Mouse (Mus musculus) stomach, embryonic 15.5 days (tissue): Measurements from ENCODE around the gene Fam136a. TPM values are rescaled to one million over a fixed set of nuclear protein-coding genes. Genes with fewer than 3 reads are reported as not detected.

Experiments
- ATAC-seq: fragments of 200-750 bp; cut with Nextera tagmentation; 2 replicates; pipeline ENCODE4 v1.8.0; 2017; ENCODE audit warnings: low read depth, moderate number of reproducible peaks, moderate TSS enrichment; ENCODE audit not compliant: insufficient read depth, low FRiP score
- H3K27ac ChIP-seq: fragments of 300-500 bp; sonication (generic); 2 replicates; pipeline ENCODE4 v1.5.1; 2015; ENCODE audit warnings: mild to moderate bottlenecking, inconsistent platforms
- H3K27me3 ChIP-seq: fragments of 300-500 bp; sonication (generic); replicated peaks from 2 replicates; pipeline ENCODE4 v1.6.1; 2015; ENCODE audit warnings: inconsistent platforms
- H3K36me3 ChIP-seq: fragments of 300-500 bp; sonication (generic); 2 replicates; pipeline ENCODE4 v1.6.1; 2015; ENCODE audit warnings: inconsistent platforms
- H3K4me1 ChIP-seq: fragments of 300-500 bp; sonication (generic); 2 replicates; pipeline ENCODE4 v1.6.1; 2015; ENCODE audit warnings: inconsistent platforms
- H3K4me2 ChIP-seq: fragments of 300-500 bp; sonication (generic); 2 replicates; pipeline ENCODE4 v1.6.1; 2015; ENCODE audit warnings: mild to moderate bottlenecking, inconsistent platforms
- H3K4me3 ChIP-seq: fragments of 300-500 bp; sonication (generic); replicated peaks from 2 replicates; pipeline ENCODE4 v1.5.1; 2015; ENCODE audit warnings: inconsistent platforms
- H3K9ac ChIP-seq: fragments of 300-500 bp; sonication (generic); 2 replicates; pipeline ENCODE4 v1.6.1; 2015; ENCODE audit warnings: inconsistent platforms
- H3K9me3 ChIP-seq: fragments of 300-500 bp; sonication (generic); 2 replicates; pipeline ENCODE4 v1.6.1; 2016; ENCODE audit warnings: inconsistent platforms
- WGBS: fragments of 180-500 bp; shearing (Covaris S2); methylation state at CpG from one replicate; pipeline ENCODE4 v1.1.7; 2015; 5-methylcytosine and 5-hydroxymethylcytosine counted together
- polyA plus RNA-seq: library from polyadenylated mRNA; unstranded; fragments of >200 nt; fragmentation: Nextera tagmentation; extraction: Ambion mirVana; gene quantifications from 2 replicates; pipeline ENCODE4 v1.2.1, GENCODE M21; 2015

Fam136a gene
- polyA plus RNA-seq, 1 experiment from 2014 or later: 124 TPM

GRCm38 (mm10) chr6:86387313-86387712 is 21.9 kb downstream of the Fam136a start:
- Histone ChIP-seq H3K27me3 (no peaks in the 10 kb centered on the region), H3K4me1 (no peaks in the 10 kb centered on the region), H3K4me2 (no peak overlapping the region), H3K27ac (no peak overlapping the region), H3K9me3 (no peaks in the 10 kb centered on the region), H3K36me3 (peaks cover 45% of the 10 kb centered on the region), H3K4me3 (no peak overlapping the region), H3K9ac (no peak overlapping the region)
- WGBS: 85% methylated on average over 12 of the region's 12 CpGs
- ATAC-seq: no peak

- WGBS: 72% methylated on average over 18 of the region's 18 CpGs
- no peak for ATAC-seq
Observed at GRCm38 (mm10) chr6:86388461-86388860, 23.0 kb downstream of the Fam136a start.

DNA sequence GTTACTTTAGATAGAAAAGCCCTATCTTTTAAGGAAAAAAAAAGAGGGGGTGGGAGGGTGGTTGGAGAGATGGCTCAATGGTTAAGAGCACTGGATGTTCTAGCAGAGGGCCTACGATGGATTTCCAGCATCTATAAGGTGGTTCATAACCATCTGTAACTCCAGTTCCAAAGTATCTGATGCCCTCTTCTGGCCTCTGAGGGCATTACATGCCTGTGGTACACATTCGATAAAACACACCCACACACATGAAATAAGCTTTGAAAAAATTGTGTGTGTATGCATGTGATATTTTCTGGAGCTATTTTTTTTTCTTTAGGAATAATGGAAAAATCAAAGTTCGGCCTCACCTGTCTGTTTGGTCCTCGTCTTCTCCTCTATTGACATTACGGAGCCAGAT is 25.9 kb downstream of the Fam136a start:
- 97% methylated on average over 5 of the region's 5 CpGs for WGBS
- Histone ChIP-seq H3K27ac (no peak overlapping the region), H3K27me3 (no peaks in the 10 kb centered on the region), H3K36me3 (peaks cover 55% of the 10 kb centered on the region), H3K4me3 (no peak overlapping the region), H3K9ac (no peak overlapping the region), H3K9me3 (no peaks in the 10 kb centered on the region), H3K4me2 (no peak overlapping the region), H3K4me1 (peaks cover 3% of the 10 kb centered on the region)
- no peak for ATAC-seq

More at GRCm38 (mm10) chr6:86388461-86388860, 23.0 kb downstream of the Fam136a start:
- no peaks in the 10 kb centered on the region for H3K9me3 ChIP-seq
- no peaks in the 10 kb centered on the region for H3K4me1 ChIP-seq
- no peak overlapping the region for H3K9ac ChIP-seq
- no peak overlapping the region for H3K4me3 ChIP-seq
- H3K4me2 ChIP-seq: no peak overlapping the region
- no peaks in the 10 kb centered on the region for H3K27me3 ChIP-seq
- peaks cover 47% of the 10 kb centered on the region for H3K36me3 ChIP-seq
- H3K27ac ChIP-seq: no peak overlapping the region

GRCm38 (mm10) chr6:86393187-86393586 is 27.7 kb downstream of the Fam136a start:
- Histone ChIP-seq H3K36me3 (peaks cover 46% of the 10 kb centered on the region), H3K27me3 (no peaks in the 10 kb centered on the region), H3K4me1 (peaks cover 7% of the 10 kb centered on the region), H3K9me3 (no peaks in the 10 kb centered on the region), H3K27ac (no peak overlapping the region), H3K4me3 (no peak overlapping the region), H3K4me2 (no peak overlapping the region), H3K9ac (no peak overlapping the region)
- ATAC-seq: no peak
- 88% methylated on average over 1 of the region's 1 CpGs for WGBS

DNA sequence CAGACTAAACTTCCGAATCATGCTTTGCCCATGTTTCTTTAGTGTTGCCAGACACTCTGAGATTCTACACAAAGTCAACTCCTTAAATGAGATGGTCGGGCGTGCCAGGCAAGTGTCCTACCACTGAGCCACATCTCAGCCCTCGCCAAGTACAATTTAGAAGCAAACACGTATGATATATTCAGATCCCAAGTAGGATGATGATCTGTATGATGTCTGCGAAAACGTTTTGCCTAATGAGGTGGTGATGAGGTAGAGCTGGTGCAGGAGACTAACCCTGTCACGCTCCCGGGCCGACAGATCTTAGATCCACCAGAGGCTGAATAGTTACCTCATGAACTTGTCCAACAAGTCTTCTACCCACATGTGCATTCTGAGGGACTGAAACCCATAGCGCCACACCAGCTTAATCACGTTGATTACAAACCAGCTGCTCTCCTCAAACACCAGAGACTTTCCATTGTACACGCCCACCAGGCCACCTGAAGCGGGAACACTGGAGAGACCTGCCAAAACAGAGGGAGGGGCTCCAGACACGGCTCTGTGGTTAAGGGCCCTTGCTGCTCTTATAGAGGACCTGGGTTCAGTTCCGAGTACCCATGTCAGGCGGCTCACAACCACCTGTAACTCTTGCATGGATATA is 28.8 kb downstream of the Fam136a start:
- Histone ChIP-seq H3K9ac (no peak overlapping the region), H3K36me3 (peaks cover 37% of the 10 kb centered on the region), H3K27me3 (no peaks in the 10 kb centered on the region), H3K4me1 (peaks cover 7% of the 10 kb centered on the region), H3K4me2 (peak overlapping the region; percentile 6; the same call in 1 of the 2 replicates), H3K27ac (no peak overlapping the region), H3K4me3 (no peak overlapping the region), H3K9me3 (no peaks in the 10 kb centered on the region)
- 78% methylated on average over 17 of the region's 17 CpGs for WGBS
- ATAC-seq: no peak

DNA sequence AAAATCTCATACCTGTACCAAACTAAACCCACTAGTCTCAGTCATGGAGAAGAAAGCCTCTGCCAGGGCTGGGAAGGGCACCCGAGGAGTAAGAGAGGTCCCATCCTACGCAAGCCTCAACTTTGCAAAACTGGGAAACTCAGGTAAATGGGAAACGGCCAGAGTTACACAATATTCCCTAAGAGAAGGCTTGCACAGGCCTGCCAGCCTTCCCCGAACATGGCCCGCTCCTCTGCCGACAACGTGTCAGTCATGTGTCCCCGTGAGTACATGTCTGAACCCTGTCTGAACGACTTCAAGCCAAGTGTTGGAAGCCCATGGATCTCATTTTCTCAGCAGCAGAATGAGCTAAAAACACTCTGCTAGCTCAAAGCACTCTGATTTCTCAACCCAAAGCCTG is 29.6 kb downstream of the Fam136a start:
- Histone ChIP-seq H3K4me1 (peaks cover 7% of the 10 kb centered on the region), H3K27ac (peak overlapping the region; percentile 27; the same call in 1 of the 2 replicates), H3K36me3 (peaks cover 33% of the 10 kb centered on the region), H3K27me3 (no peaks in the 10 kb centered on the region), H3K4me3 (peak overlapping the region; percentile 89; the same call in 1 of the 2 replicates), H3K4me2 (peak overlapping the region; percentile 81), H3K9ac (no peak overlapping the region), H3K9me3 (no peaks in the 10 kb centered on the region)
- ATAC-seq: no peak
- 81% methylated on average over 9 of the region's 9 CpGs for WGBS

GRCm38 (mm10) chr6:86395969-86396368 is 30.5 kb downstream of the Fam136a start:
- Histone ChIP-seq H3K4me1 (peaks cover 7% of the 10 kb centered on the region), H3K36me3 (peaks cover 24% of the 10 kb centered on the region), H3K9ac (no peak overlapping the region), H3K4me3 (peak overlapping the region; percentile 89), H3K27me3 (no peaks in the 10 kb centered on the region), H3K27ac (peak overlapping the region; percentile 94; the same call in 1 of the 2 replicates), H3K4me2 (peak overlapping the region; percentile 81), H3K9me3 (no peaks in the 10 kb centered on the region)
- ATAC-seq: no peak
- 17% methylated on average over 10 of the region's 10 CpGs for WGBS

DNA sequence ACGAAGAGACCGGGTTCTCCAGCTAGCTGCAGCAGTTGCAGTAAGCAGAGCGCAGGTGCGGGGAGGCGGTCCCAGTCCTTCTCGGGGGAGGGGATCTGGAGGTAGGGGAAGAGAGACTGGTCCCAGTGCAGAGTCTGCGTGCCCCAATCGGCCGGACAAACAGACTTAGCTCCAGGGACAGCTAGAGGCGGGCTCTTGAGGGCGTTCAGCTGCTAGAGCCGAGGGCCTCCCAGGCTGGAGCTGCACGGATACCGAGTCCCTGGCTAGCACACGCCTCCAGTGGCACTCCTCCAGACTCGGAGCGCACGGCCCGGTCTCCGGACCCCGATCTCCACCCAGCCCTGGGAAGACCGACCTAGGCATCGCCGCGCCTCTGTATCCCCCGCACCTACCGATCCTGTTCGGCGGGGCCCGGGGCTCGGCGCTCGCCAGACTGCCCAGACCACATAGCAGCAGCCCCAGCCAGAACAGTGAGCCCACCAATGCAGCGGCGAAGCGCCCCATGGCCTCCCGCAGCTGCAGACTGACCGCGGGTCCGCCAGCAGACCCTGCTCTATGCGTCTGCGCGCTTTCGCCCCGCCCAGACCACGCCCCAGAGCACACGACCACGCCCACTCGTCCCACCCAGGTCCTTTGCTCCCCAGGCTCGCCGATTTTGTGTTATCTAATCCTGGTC is 31.3 kb downstream of the Fam136a start, which contains the start of gene Pcyox1:
TSS of gene Pcyox1 (minus strand) at position 574 of the 676 bp plus-strand sequence.
- Histone ChIP-seq H3K27ac (peak within 1 kb of the TSS; percentile 94), H3K9me3 (no peaks in the 10 kb centered on the region), H3K4me1 (peaks cover 7% of the 10 kb centered on the region), H3K4me2 (peak within 1 kb of the TSS; percentile 81), H3K27me3 (no peaks in the 10 kb centered on the region), H3K4me3 (peak within 1 kb of the TSS; percentile 89), H3K36me3 (peaks cover 16% of the 10 kb centered on the region), H3K9ac (peak within 1 kb of the TSS; percentile 75)
- peak; percentile 92 for ATAC-seq
- WGBS: under 1% methylated on average over 51 of the region's 51 CpGs

DNA sequence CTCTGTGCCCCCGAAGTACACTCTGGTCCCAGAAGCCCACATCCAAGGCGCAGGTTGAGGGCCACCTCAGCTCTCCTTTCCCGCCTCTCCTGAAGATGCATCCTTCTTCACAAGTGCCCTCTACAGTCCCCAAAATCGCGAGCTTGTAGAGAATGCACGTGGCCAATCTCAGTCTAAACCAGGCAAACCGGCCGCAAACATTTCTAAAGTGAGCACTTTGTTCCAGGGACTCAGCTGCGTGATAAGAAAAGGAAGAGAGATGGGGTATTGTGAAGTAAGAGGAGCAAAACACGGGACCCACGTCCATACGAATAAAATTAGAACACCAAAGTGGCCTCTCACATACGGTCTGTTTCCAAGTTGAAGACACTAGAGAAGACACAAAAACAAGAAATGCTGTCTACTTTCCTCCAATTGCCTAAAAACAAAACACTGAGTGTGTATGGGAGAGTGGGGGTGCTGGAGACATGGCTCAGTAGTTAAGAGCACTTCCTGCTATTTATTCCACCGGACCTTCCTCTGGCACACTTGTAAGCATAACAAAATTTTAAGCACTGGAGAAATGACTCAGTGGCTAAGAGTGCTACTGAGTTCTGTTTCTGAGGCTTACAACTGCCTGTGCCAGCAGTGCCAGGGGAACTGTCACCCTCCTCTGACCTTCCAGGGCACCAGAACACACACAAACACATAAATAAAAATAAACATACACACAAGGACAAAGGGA is 32.0 kb downstream of the Fam136a start:
- Histone ChIP-seq H3K9ac (peak overlapping the region; percentile 75; the same call in 1 of the 2 replicates), H3K4me1 (peaks cover 7% of the 10 kb centered on the region), H3K4me3 (peak overlapping the region; percentile 89), H3K36me3 (0 out of 2 replicates have a peak, but pooled peaks cover 9% of the 10 kb centered on the region), H3K27ac (peak overlapping the region; percentile 76), H3K4me2 (peak overlapping the region; percentile 81), H3K9me3 (no peaks in the 10 kb centered on the region), H3K27me3 (no peaks in the 10 kb centered on the region)
- 5% methylated on average over 14 of the region's 14 CpGs for WGBS
- peak; percentile 8; the same call in 1 of the 2 replicates for ATAC-seq

- Histone ChIP-seq H3K4me3 (no peak overlapping the region), H3K9me3 (no peaks in the 10 kb centered on the region), H3K9ac (no peak overlapping the region), H3K4me2 (no peak overlapping the region), H3K27ac (no peak overlapping the region), H3K36me3 (0 out of 2 replicates have a peak, but pooled peaks cover 3% of the 10 kb centered on the region), H3K27me3 (no peaks in the 10 kb centered on the region), H3K4me1 (peaks cover 7% of the 10 kb centered on the region)
- no peak for ATAC-seq
- 79% methylated on average over 2 of the region's 2 CpGs for WGBS
Observed at GRCm38 (mm10) chr6:86398986-86399385, 33.5 kb downstream of the Fam136a start.

DNA sequence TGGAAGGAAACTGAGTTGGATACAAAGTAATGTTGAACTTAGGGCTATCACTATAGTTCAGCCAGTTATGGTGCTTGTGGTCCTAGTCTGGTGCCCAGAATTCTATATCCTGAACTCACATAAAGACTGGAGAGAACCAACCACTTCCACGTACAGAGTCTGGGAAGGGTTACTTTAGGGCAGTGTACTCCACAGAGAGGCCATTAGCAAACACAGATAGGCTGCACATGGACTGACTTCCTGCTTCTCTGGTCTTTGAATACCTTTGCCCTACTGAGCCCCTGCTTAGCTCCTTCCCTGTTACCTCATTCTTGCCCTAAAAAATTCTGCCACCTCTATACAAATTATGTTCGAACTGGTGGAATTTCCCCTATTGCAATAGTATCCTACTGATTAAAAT is 34.5 kb downstream of the Fam136a start:
- Histone ChIP-seq H3K36me3 (no peaks in the 10 kb centered on the region), H3K9me3 (no peaks in the 10 kb centered on the region), H3K4me3 (no peak overlapping the region), H3K9ac (no peak overlapping the region), H3K4me2 (no peak overlapping the region), H3K4me1 (peaks cover 4% of the 10 kb centered on the region), H3K27ac (no peak overlapping the region), H3K27me3 (no peaks in the 10 kb centered on the region)
- no peak for ATAC-seq
- 68% methylated on average over 2 of the region's 2 CpGs for WGBS
